Mouse (Mus musculus) heart, embryonic 16.5 days (tissue): ENCODE results near the gene Pitpna. TPM values are rescaled to one million over a fixed set of nuclear protein-coding genes. Genes with fewer than 3 reads are reported as not detected.

ENCODE experiments used
- ATAC-seq: fragments of 200-750 bp; cut with Nextera tagmentation; replicated peaks from 2 replicates; pipeline ENCODE4 v1.8.0; 2017; ENCODE audit warnings: moderate number of reproducible peaks; ENCODE audit not compliant: insufficient read depth, low FRiP score; ENCODE audit errors: extremely low read depth
- H3K27ac ChIP-seq: fragments of 300-500 bp; sonication (generic); 2 replicates; pipeline ENCODE4 v1.5.1; 2014; ENCODE audit warnings: mild to moderate bottlenecking, low read length, control low read depth, moderate library complexity
- H3K27me3 ChIP-seq: fragments of 300-500 bp; sonication (generic); 2 replicates; pipeline ENCODE4 v1.6.1; 2014; ENCODE audit warnings: low read length, mixed read lengths; ENCODE audit not compliant: control insufficient read depth, insufficient read depth
- H3K36me3 ChIP-seq: fragments of 300-500 bp; sonication (generic); 2 replicates; pipeline ENCODE4 v1.6.1; 2014; ENCODE audit not compliant: control insufficient read depth, insufficient read depth
- H3K4me1 ChIP-seq: fragments of 300-500 bp; sonication (generic); 2 replicates; pipeline ENCODE4 v1.6.1; 2014; ENCODE audit warnings: low read length, mixed read lengths; ENCODE audit not compliant: control insufficient read depth, insufficient read depth
- H3K4me2 ChIP-seq: fragments of 300-500 bp; sonication (generic); 2 replicates; pipeline ENCODE4 v1.6.1; 2014; ENCODE audit warnings: low read depth, mild to moderate bottlenecking, control low read depth, low read length
- H3K4me3 ChIP-seq: fragments of 300-500 bp; sonication (generic); 2 replicates; pipeline ENCODE4 v1.5.1; 2014; ENCODE audit warnings: mild to moderate bottlenecking, control low read depth, low read length
- H3K9ac ChIP-seq: fragments of 300-500 bp; sonication (generic); 2 replicates; pipeline ENCODE4 v1.6.1; 2014; ENCODE audit warnings: low read length, control low read depth
- H3K9me3 ChIP-seq: fragments of 300-500 bp; sonication (generic); replicated peaks from 2 replicates; pipeline ENCODE4 v1.6.1; 2016; ENCODE audit warnings: low read length; ENCODE audit not compliant: control insufficient read depth
- WGBS: fragments of 180-500 bp; shearing (Covaris S2); extraction: QIAGEN DNeasy Blood & Tissue Kit; methylation state at CpG from one replicate; pipeline ENCODE4 v1.1.7; 2014; 5-methylcytosine and 5-hydroxymethylcytosine counted together
- polyA plus RNA-seq: library from polyadenylated mRNA; unstranded; fragments of >200 nt; fragmentation: Nextera tagmentation; extraction: Ambion mirVana; gene quantifications from 2 replicates; pipeline ENCODE4 v1.2.1, GENCODE M21; 2015

Gene Pitpna
- polyA plus RNA-seq, 1 experiment from 2014 or later, result 78.0 TPM

DNA sequence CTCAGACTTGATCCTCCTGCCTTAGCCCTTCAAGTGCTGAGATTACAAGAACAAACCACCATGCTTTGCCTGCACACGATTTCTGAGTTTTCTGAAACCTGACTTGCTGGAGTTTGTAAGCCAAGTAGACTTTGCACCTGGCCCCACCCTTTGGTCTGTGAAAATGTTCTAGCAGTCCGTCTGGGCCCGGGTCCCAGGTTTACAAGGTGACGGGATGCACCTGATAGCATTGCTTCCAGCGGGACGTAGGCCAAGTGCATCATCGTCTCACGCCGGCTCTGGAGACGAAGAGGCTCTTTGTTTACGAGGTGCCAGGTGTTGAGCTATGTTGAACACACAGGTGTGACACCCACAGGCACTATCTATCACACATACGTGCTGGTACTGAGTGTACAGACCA, 18.9 kb upstream of the Pitpna start:
- 89% methylated on average over 12 of the region's 12 CpGs for WGBS
- no peak overlapping the region for H3K4me3 ChIP-seq
- peaks cover 38% of the 10 kb centered on the region for H3K4me1 ChIP-seq
- peaks cover 6% of the 10 kb centered on the region; the same call in 1 of the 2 replicates for H3K27me3 ChIP-seq
- no peaks in the 10 kb centered on the region for H3K9me3 ChIP-seq
- H3K4me2 ChIP-seq, result no peak overlapping the region
- H3K9ac ChIP-seq, result no peak overlapping the region
- H3K27ac ChIP-seq, result no peak overlapping the region
- no peak for ATAC-seq
- H3K36me3 ChIP-seq, result no peaks in the 10 kb centered on the region

DNA sequence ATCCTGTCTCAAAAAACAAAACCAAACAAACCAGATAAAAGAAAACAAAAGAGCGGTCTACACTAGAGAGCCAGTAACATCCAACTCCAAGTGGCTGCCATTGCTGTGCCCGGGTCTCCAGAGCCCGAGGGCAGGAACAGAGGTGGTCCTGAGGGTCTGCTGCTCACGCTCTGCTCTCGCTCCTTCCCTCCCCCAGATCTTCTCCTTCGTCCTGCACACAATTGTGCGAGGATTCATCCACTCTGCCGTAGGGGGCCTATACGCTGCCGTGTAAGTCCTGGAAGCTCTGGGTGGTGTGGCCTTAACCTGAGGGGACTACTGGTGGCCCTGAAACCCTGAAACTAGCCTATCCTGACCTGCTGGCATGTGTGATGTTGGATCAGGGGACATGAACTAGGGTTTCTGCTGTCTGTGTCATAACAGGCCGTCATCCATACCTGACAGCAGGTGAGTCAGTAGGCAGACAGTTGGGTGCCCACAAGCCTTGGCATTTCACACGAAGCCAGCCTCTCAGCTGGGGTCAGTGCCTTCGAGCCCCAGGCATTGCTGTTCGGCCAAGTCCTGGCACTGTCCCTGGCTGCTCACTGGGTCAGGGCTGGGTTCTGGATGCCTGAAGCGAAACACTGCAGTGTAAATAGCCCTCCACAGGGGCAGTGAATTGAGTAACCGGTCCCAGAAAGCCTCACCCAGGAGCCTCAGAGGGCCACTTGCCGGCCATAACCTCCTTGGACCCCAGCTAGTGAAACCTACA, 17.3 kb upstream of the Pitpna start:
- WGBS, result 88% methylated on average over 17 of the region's 17 CpGs
- peaks cover 6% of the 10 kb centered on the region; the same call in 1 of the 2 replicates for H3K27me3 ChIP-seq
- ATAC-seq, result no peak
- no peak overlapping the region for H3K9ac ChIP-seq
- no peaks in the 10 kb centered on the region for H3K9me3 ChIP-seq
- no peak overlapping the region for H3K4me3 ChIP-seq
- H3K27ac ChIP-seq, result no peak overlapping the region
- H3K4me2 ChIP-seq, result no peak overlapping the region
- H3K36me3 ChIP-seq, result no peaks in the 10 kb centered on the region
- peaks cover 30% of the 10 kb centered on the region for H3K4me1 ChIP-seq

GRCm38 (mm10) chr11:75571126-75571990, 16.5 kb upstream of the Pitpna start:
- Histone ChIP-seq H3K27me3 (peaks cover 6% of the 10 kb centered on the region; the same call in 1 of the 2 replicates), H3K27ac (no peak overlapping the region), H3K9ac (no peak overlapping the region), H3K4me1 (peaks cover 23% of the 10 kb centered on the region), H3K4me3 (no peak overlapping the region), H3K9me3 (no peaks in the 10 kb centered on the region), H3K36me3 (no peaks in the 10 kb centered on the region), H3K4me2 (no peak overlapping the region)
- 62% methylated on average over 13 of the region's 14 CpGs for WGBS
- no peak for ATAC-seq

GRCm38 (mm10) chr11:75572301-75572791, 15.6 kb upstream of the Pitpna start:
- peaks cover 6% of the 10 kb centered on the region; the same call in 1 of the 2 replicates for H3K27me3 ChIP-seq
- no peak overlapping the region for H3K4me3 ChIP-seq
- no peak; the same call in 1 of the 2 replicates for ATAC-seq
- H3K27ac ChIP-seq, result peak overlapping the region; percentile 15; the same call in 1 of the 2 replicates
- H3K9me3 ChIP-seq, result no peaks in the 10 kb centered on the region
- peak overlapping the region; percentile 4; the same call in 1 of the 2 replicates for H3K4me2 ChIP-seq
- 24% methylated on average over 10 of the region's 10 CpGs for WGBS
- peaks cover 13% of the 10 kb centered on the region for H3K4me1 ChIP-seq
- peak overlapping the region; percentile 37; the same call in 1 of the 2 replicates for H3K9ac ChIP-seq
- no peaks in the 10 kb centered on the region for H3K36me3 ChIP-seq

GRCm38 (mm10) chr11:75572854-75573650, 14.8 kb upstream of the Pitpna start:
- Histone ChIP-seq H3K27me3 (peaks cover 6% of the 10 kb centered on the region; the same call in 1 of the 2 replicates), H3K4me1 (peaks cover 10% of the 10 kb centered on the region), H3K36me3 (no peaks in the 10 kb centered on the region), H3K9ac (peak overlapping the region; percentile 37; the same call in 1 of the 2 replicates), H3K4me3 (no peak overlapping the region), H3K27ac (peak overlapping the region; percentile 15; the same call in 1 of the 2 replicates), H3K4me2 (peak overlapping the region; percentile 4; the same call in 1 of the 2 replicates), H3K9me3 (no peaks in the 10 kb centered on the region)
- WGBS, result 11% methylated on average over 12 of the region's 12 CpGs
- peak; percentile 87 for ATAC-seq

- 76% methylated on average over 5 of the region's 5 CpGs for WGBS
- Histone ChIP-seq H3K4me2 (no peak overlapping the region), H3K4me1 (peaks cover 10% of the 10 kb centered on the region), H3K4me3 (no peak overlapping the region), H3K27me3 (peaks cover 2% of the 10 kb centered on the region; the same call in 1 of the 2 replicates), H3K9ac (no peak overlapping the region), H3K9me3 (no peaks in the 10 kb centered on the region), H3K27ac (no peak overlapping the region), H3K36me3 (no peaks in the 10 kb centered on the region)
- no peak for ATAC-seq
These were observed 13.3 kb upstream of the Pitpna start for GRCm38 (mm10) chr11:75574378-75575123.

GRCm38 (mm10) chr11:75575560-75576123, 12.3 kb upstream of the Pitpna start:
- Histone ChIP-seq H3K9ac (no peak overlapping the region), H3K4me1 (peaks cover 10% of the 10 kb centered on the region), H3K4me2 (no peak overlapping the region), H3K36me3 (no peaks in the 10 kb centered on the region), H3K4me3 (no peak overlapping the region), H3K27ac (no peak overlapping the region), H3K9me3 (no peaks in the 10 kb centered on the region), H3K27me3 (peaks cover 2% of the 10 kb centered on the region; the same call in 1 of the 2 replicates)
- ATAC-seq, result no peak
- 68% methylated on average over 9 of the region's 9 CpGs for WGBS

GRCm38 (mm10) chr11:75578609-75579008, 9.3 kb upstream of the Pitpna start:
- Histone ChIP-seq H3K4me3 (no peak overlapping the region), H3K36me3 (no peaks in the 10 kb centered on the region), H3K4me1 (no peaks in the 10 kb centered on the region), H3K9ac (no peak overlapping the region), H3K9me3 (no peaks in the 10 kb centered on the region), H3K27me3 (no peaks in the 10 kb centered on the region), H3K27ac (no peak overlapping the region), H3K4me2 (no peak overlapping the region)
- ATAC-seq, result no peak
- 77% methylated on average over 5 of the region's 5 CpGs for WGBS
